Mouse (Mus musculus) spleen, postnatal 14 days (tissue): Measurements from ENCODE around the gene Trabd2b.
A peak's percentile ranks its signal among the peaks of the same experiment; 100 is the strongest.

Experiments used
- DNase-seq, 2 experiments: peaks; one replicate each; pipeline ENCODE4 v3.0.0; 2021 to 2022; ENCODE audit warnings: low spot score in 2 of 2

Trabd2b gene

DNA sequence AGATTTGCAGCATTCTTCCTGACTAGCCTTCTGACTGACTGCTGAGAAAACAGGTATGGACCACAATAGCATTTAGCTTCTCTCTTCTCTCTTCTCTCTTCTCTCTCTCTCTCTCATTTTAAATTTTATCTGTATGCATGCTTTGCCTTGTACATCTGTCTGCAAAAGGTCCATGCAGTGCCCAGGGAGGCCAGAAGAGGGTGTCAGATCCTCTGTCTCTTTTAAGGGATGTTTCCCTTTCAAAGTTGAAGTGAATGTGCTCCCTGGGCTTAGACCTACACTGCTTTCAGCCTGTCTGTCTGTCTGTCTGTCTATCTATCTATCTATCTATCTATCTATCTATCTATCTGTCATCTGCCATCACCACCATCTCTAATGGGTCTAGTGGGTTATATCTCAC, 8.9 kb upstream of the Trabd2b start:
- DNase-seq: no peak

GRCm38 (mm10) chr4:114399821-114400220, 6.7 kb upstream of the Trabd2b start:
- no peak for DNase-seq

- no peak for DNase-seq
Observed at GRCm38 (mm10) chr4:114401993-114402731, 4.4 kb upstream of the Trabd2b start.

GRCm38 (mm10) chr4:114405682-114406354, 706 bp upstream of the Trabd2b start:
- DNase-seq: peak; percentile 19 to 35

DNA sequence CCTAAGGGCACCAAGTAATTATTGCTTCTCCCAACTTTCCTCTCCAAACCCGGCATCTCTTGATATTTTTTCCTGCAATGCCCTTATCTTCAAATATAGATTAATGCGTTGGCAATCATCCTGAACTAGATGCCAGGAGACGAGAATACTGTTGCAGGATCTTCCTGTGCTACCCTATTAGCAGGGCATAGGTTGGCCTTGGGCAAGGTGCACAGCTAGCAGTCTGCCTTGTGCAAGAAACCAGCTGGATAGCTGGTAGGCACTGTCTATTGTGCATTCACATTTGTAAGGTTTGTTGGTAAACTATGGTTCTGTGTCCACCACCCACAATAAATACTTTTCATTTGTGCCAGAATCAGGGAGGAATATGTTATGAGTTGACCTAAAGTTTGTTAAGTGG, 992 bp downstream of the Trabd2b start:
- no peak for DNase-seq

- no peak for DNase-seq
Observed at GRCm38 (mm10) chr4:114408298-114408697, 1.8 kb downstream of the Trabd2b start.

DNA sequence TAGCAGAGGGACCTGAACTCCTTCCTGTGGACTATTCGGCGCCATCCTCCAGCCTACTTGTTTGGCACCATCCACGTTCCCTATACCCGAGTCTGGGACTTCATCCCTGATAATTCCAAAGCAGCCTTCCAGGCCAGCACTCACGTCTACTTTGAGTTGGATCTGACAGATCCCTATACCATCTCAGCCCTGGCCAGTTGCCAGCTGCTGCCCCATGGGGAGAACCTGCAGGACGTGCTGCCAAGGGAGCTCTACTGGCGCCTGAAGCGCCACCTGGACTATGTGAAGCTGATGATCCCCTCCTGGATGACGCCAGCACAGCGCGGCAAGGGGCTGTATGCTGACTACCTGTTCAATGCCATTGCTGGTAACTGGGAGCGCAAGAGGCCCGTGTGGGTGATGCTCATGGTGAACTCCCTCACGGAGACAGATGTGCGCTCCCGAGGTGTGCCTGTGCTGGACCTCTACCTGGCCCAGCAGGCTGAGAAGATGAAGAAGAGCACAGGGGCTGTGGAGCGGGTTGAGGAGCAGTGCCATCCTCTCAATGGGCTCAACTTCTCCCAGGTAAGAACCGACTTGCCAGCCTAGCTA, 2.5 kb downstream of the Trabd2b start:
- no peak for DNase-seq

GRCm38 (mm10) chr4:114409511-114409910, 3.0 kb downstream of the Trabd2b start:
- DNase-seq: no peak

DNA sequence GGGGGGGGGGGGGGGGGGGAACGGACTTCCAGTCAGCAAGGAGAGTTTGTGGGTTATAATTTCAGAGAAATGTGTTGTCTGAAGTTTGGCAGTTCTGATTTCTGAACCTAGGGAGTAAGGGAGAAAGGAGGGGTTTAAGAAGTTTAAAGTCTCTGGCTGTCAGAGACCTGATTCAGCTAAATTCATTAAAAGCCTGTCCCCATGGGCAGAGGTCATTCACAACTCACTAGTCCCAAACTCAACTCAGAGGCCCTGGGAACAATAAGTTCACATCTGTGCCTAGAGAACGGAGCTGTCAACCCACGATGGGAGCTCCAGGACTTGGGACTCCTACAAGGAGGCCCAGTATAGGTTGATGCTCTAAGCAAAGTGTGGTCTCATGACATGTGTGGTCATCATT, 3.5 kb downstream of the Trabd2b start:
- DNase-seq: no peak

GRCm38 (mm10) chr4:114410443-114410842, 3.9 kb downstream of the Trabd2b start:
- DNase-seq: no peak

GRCm38 (mm10) chr4:114410958-114411661, 4.6 kb downstream of the Trabd2b start:
- no peak for DNase-seq

GRCm38 (mm10) chr4:114411846-114412390, 5.4 kb downstream of the Trabd2b start:
- DNase-seq: no peak

- DNase-seq: no peak
Observed at GRCm38 (mm10) chr4:114415925-114416645, 9.6 kb downstream of the Trabd2b start.

DNA sequence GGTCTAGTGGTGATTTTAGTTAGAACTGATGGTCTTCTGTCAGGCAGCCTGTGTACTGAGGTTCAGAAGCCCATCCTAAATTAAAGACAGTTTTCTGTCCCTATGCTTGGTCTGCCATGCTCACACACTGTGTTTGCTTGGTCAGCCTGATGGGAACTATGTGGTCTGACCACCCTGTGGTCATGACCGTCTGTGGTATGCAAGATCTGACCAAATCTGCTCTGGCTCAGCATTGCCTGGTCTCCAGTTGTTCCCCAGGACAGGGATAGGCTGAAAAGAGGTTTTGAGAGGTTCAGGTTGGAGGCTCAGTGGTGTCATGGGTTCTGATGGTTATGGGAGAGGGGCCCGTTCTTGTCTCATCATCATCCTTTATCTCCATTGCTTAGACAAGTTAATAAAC, 13.6 kb downstream of the Trabd2b start:
- DNase-seq: no peak

DNA sequence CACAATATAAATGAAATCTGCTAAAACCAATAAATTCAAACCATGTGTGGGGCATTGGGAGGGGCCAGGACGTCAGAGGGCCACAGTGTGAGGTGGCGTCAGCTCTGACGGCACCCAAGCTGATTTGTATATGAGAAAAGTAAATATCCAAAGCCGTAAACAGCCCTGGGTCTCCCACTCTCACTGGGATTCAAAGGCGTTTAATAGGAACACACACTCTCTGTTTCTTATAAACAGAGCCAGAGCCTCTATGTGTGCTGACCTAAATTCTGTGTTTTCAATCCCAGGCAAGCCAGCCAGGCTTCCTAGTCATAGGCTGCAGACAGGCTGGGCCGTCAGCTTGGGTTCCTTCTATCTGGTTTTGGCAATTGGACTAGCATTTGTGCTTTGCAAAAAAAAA, 16.6 kb downstream of the Trabd2b start:
- no peak for DNase-seq

DNA sequence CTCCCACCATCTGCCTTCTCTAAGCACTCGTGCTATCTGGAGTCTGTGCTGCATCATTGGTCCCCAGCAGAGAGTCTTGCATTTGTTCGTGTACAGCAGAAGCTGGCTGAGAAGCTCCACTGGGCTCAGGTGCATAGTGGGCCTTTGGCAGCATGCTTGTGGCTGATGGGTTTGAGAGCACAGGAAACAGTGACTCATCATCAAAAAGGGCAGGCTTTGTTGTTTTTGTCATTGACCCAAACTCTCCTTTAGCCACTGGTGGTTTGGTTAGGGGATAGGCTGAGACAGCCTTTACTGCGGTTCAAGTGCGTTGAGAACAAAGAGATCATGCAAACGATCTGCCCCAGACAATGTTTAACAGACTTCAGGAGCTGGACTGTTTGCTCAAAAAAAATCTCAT, 19.3 kb downstream of the Trabd2b start:
- no peak for DNase-seq

DNA sequence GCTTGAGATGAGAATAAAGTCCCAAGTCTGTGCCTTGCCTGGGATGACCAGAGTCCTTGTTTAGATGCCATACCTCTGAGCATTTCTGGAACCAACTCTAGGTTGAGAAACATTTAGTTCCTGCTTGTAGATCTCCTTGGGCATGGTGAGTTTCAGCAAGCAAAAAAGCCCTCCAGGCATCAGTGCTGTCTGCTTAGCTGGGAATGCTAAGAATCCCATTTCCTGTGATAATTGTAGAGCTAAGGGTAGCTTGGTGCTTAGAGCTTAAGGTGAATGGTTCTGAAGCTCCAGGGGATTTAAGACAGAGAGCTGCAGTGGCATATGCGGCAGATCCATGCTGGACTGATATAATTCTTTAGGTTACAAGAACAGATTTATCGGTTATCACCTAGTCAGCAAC, 26.2 kb downstream of the Trabd2b start:
- DNase-seq: no peak

DNA sequence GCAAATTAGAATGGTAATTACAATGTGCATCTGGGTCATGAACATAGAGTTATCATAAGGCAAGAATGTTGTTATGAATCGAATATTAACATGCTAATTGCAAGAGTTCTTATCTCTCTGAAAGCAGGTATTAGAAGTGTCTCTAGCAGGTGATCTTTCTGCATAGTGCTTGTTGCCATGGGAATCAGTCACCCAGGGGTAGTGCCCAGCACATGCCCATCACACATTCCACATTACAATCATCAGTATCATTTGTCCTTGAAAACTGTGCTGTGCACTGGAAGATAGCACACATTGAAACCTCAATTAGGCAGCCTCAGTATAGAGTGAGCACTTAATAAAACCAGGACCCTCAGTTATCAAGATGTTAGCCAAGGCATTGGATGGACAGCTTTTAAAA, 26.9 kb downstream of the Trabd2b start:
- no peak for DNase-seq

GRCm38 (mm10) chr4:114434766-114435165, 28.2 kb downstream of the Trabd2b start:
- no peak for DNase-seq

DNA sequence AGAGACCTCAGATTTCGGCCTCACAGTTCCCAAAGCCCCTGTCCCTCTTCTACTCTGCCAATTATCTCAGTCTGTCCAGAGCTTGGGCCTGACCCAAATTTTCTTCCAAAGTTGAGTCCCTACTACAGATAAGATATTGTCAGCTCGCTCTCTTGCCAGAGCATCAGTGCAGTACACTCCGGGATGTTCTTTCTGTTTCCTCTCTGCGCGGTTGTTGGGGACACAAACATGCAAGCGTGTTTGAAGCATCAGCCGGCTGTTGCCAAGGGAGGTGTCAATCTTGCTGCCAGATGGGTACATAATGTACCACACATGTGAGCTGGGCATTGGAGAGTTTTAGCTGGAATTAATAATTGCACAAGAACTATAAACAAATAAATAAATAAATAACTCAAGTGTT, 28.9 kb downstream of the Trabd2b start:
- no peak for DNase-seq

- DNase-seq: no peak
Observed at GRCm38 (mm10) chr4:114438764-114439163, 32.2 kb downstream of the Trabd2b start.

GRCm38 (mm10) chr4:114442186-114442585, 35.7 kb downstream of the Trabd2b start:
- DNase-seq: no peak
